Mouse (Mus musculus) naive thymus-derived CD4-positive, alpha-beta T cell, adult 2 months (primary cell): Measurements from ENCODE around the gene Rasa3.
A peak's percentile ranks its signal among the peaks of the same experiment; 100 is the strongest.

ENCODE experiments used
- DNase-seq: peaks from one replicate; pipeline ENCODE4 v3.0.0-alpha.2; 2011; ENCODE audit warnings: low read depth

The Rasa3 gene

GRCm38 (mm10) chr8:13685674-13686314, 8.4 kb upstream of the Rasa3 start:
- DNase-seq, result peak; percentile 79

GRCm38 (mm10) chr8:13684131-13684530, 6.7 kb upstream of the Rasa3 start:
- DNase-seq, result no peak

- peak; percentile 58 for DNase-seq
These were observed 779 bp upstream of the Rasa3 start for GRCm38 (mm10) chr8:13678182-13678581.

- DNase-seq, result peak; percentile 87
These were observed 546 bp downstream of the Rasa3 start for GRCm38 (mm10) chr8:13676701-13677412.

GRCm38 (mm10) chr8:13676302-13676700, 1.1 kb downstream of the Rasa3 start:
- peak; percentile 81 for DNase-seq

GRCm38 (mm10) chr8:13675524-13675923, 1.9 kb downstream of the Rasa3 start:
- peak; percentile 56 for DNase-seq

- peak; percentile 70 for DNase-seq
These were observed 2.3 kb downstream of the Rasa3 start for GRCm38 (mm10) chr8:13675121-13675520.

GRCm38 (mm10) chr8:13674294-13675010, 3.0 kb downstream of the Rasa3 start:
- DNase-seq, result peak; percentile 84

GRCm38 (mm10) chr8:13673215-13673614, 4.2 kb downstream of the Rasa3 start:
- no peak for DNase-seq

GRCm38 (mm10) chr8:13671246-13672003, 6.0 kb downstream of the Rasa3 start:
- no peak for DNase-seq

GRCm38 (mm10) chr8:13670011-13670471, 7.4 kb downstream of the Rasa3 start:
- no peak for DNase-seq

- DNase-seq, result no peak
These were observed 9.0 kb downstream of the Rasa3 start for GRCm38 (mm10) chr8:13668367-13668766.

- DNase-seq, result no peak
These were observed 9.5 kb downstream of the Rasa3 start for GRCm38 (mm10) chr8:13667917-13668316.

- DNase-seq, result no peak
These were observed 11.5 kb downstream of the Rasa3 start for GRCm38 (mm10) chr8:13665944-13666343.

GRCm38 (mm10) chr8:13665538-13665937, 11.9 kb downstream of the Rasa3 start:
- no peak for DNase-seq

- no peak for DNase-seq
These were observed 12.6 kb downstream of the Rasa3 start for GRCm38 (mm10) chr8:13664711-13665210.

GRCm38 (mm10) chr8:13660323-13660722, 17.1 kb downstream of the Rasa3 start:
- peak; percentile 71 for DNase-seq

- DNase-seq, result no peak
These were observed 19.9 kb downstream of the Rasa3 start for GRCm38 (mm10) chr8:13657479-13657878.

GRCm38 (mm10) chr8:13655033-13655351, 22.4 kb downstream of the Rasa3 start:
- DNase-seq, result no peak

- DNase-seq, result no peak
These were observed 22.9 kb downstream of the Rasa3 start for GRCm38 (mm10) chr8:13654350-13655032.

GRCm38 (mm10) chr8:13650541-13651191, 26.7 kb downstream of the Rasa3 start:
- DNase-seq, result no peak
